Mouse (Mus musculus) MEL (cell line): ENCODE measurements around the gene 1700109H08Rik.
A peak's percentile ranks its signal among the peaks of the same experiment; 100 is the strongest.

Experiments used
- CTCF ChIP-seq, 3 experiments: IDR thresholded peaks in 2 of 3; conservative IDR thresholded peaks in 1 of 3; 2 replicates each; pipeline ENCODE4 v1.5.1; 2011 to 2012; ENCODE audit warnings: low read length in 3 of 3, low read depth in 2 of 3, mild to moderate bottlenecking in 2 of 3, improper control_type of control experiment in 1 of 3, inconsistent platforms in 1 of 3, mixed read lengths in 1 of 3, moderate library complexity in 1 of 3; ENCODE audit not compliant: control insufficient read depth in 1 of 3, insufficient read depth in 1 of 3, poor library complexity in 1 of 3, severe bottlenecking in 1 of 3
- MAFK ChIP-seq: IDR thresholded peaks from 2 replicates; pipeline ENCODE4 v1.6.1; 2011; ENCODE audit warnings: low read depth, mild to moderate bottlenecking, low read length, improper control_type of control experiment, borderline replicate concordance
- MAZ ChIP-seq: IDR thresholded peaks from 2 replicates; pipeline ENCODE4 v1.6.1; 2012; ENCODE audit warnings: low read depth, mild to moderate bottlenecking, inconsistent platforms, low read length, improper control_type of control experiment
- SIN3A ChIP-seq: IDR thresholded peaks from 2 replicates; pipeline ENCODE4 v1.6.1; 2012; ENCODE audit warnings: low read length, improper control_type of control experiment, inconsistent platforms
- SMC3 ChIP-seq: IDR thresholded peaks from 2 replicates; pipeline ENCODE4 v1.6.1; 2011; ENCODE audit warnings: low read depth, low read length, improper control_type of control experiment

DNA sequence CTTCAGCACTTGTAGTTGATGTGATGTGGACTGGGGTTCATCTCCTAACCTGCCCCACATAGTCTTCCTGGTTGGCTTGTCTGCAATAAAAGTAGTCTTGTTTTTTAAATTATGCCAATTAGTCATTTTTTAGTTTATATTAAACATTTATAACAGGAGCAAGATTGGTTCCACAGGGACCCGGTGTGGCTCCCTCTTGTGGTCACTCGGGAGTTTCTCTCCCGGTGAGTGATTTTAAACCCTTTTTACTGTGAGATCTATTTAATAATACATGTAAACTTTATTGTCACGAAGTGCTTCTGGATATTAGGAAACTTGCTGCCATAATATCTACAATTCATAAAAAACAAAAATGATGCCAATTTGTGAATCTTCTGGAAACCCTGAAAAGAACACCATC is 62.6 kb downstream of the 1700109H08Rik start:
- TF ChIP-seq SIN3A, result no peak
- TF ChIP-seq MAFK, result no peak
- no peak for TF ChIP-seq MAZ
- peak; percentile 73 to 82 (median 74) for TF ChIP-seq CTCF (IDR thresholded peaks at IDR 0.05 in 2 of 3, conservative IDR thresholded peaks at IDR 0.05 in 1 of 3; ENCODE audit: control insufficient read depth in 1 of 3, insufficient read depth in 1 of 3, low read depth in 2 of 3, low read length in 3 of 3, poor library complexity in 1 of 3, severe bottlenecking in 1 of 3)
- peak; percentile 74 for TF ChIP-seq SMC3
